Mouse (Mus musculus): ENCODE data around the gene Zfp692. TPM values are rescaled to one million over a fixed set of nuclear protein-coding genes. Genes with fewer than 3 reads are reported as not detected.

The Zfp692 gene
- 45.8 TPM for polyA plus RNA-seq (2017; shearing (Covaris generic))

DNA sequence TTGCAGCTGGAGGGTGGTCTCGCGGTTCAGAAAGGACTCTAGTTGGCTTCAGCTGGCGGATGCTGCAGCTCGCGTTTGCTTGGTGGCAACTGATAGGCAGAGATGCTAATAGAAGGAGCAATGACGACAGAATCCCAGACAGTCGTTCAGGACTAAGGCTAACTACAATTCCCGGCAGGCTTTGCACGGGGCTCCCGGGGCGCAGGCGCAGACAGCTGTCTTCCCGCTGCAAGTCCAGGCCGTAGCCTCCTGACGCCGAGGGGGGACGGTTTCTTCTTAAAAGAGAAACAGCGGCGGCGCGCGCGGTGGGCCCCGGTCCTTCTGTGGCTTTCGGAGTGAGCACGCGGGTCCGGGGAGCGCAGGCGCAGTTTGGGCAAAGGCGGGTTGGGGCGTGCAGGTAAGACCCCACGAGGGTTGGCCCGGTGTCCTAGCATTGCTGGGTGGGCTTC, at the start of gene Zfp692:
Zfp692 (plus strand) TSS at position 210 of the 449 bp plus-strand sequence.

DNA sequence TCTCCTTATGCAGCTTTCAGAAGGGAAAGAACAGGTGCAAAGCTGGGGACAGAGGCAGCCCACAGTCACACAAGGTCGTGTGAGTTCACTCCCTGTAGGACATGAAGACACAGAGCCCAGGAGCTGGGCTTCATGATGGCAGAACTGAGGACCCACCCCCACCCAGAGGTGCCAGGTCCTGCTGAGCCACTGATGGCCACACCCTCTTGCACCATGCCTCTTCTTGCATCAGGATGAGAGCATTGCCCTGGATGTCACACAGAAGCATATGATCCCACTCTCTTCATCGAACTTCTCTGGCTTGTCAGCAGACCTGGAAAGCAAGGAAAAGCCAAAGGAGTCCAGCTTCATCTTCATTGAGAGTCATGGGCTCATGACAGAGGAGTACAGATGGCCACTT, 32.3 kb upstream of the Zfp692 start, which contains the start of gene 4930438A08Rik:
4930438A08Rik (plus strand) TSS at position 228 of the 400 bp plus-strand sequence.

DNA sequence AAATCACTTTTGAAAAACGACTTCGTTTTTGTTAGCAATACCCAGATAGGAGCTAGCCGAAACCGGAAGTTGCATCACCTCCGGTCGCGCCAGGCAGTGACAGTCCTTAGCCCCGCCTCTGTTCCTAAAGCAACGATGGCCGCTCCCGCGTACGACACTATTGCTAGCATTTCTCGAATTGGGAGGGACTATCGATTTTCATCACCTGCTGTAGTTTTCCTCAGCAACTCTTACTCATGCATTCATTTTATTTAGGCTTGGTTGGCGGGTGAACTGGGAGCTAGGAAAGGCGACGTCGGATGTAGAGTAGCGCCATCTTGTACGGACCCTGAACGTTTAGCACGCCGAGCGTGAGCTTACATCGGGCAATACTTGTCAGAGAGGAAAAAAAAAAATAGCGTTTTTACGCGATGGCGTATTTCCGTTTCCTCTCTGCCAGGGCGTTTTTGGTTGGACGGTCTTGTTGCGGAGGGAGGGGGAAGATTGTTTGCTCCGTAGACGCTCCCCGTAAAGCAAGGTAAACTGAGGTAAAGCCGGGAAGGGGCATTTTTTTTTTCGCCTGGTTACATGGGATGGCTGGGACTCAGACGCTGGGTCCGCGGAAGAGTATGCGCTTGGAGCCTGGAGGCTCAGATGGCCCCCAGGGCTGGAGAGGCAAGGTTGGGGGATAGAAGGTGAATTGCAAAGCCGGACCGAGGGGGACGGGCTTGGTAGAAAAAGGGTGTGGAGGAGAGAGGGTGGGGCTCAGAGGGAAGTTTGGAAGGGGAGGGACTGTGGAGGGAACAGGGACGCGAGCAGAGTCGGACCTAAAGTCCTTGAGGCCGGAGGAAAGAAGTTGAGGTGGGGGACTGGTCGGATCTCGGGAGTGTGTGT, 23.6 kb downstream of the Zfp692 start, which contains the start of the genes Zfp672 and Sh3bp5l:
Zfp672 (minus strand) TSS at position 64 of the 873 bp plus-strand sequence.
Sh3bp5l (plus strand) TSS at position 449 of the 873 bp plus-strand sequence.

Other genes with a start within 250 kb of the Zfp692 start
- not detected for gene Gm12248, start 213.9 kb upstream of the Zfp692 start, polyA plus RNA-seq (2017; shearing (Covaris generic))
- gene Cnot8, start 202.9 kb upstream of the Zfp692 start, polyA plus RNA-seq (2017; shearing (Covaris generic)), result 86.2 TPM
- gene Gemin5, start 138.5 kb upstream of the Zfp692 start, polyA plus RNA-seq (2017; shearing (Covaris generic)), result 18.5 TPM
- gene Mrpl22, start 135.4 kb upstream of the Zfp692 start, polyA plus RNA-seq (2017; shearing (Covaris generic)), result 32.3 TPM
- gene Igtp, start 107.5 kb upstream of the Zfp692 start, polyA plus RNA-seq (2017; shearing (Covaris generic)), result 397 TPM
- gene Irgm2, start 107.5 kb upstream of the Zfp692 start, polyA plus RNA-seq (2017; shearing (Covaris generic)), result 103 TPM
- not detected for gene 4930438A08Rik, start 32.3 kb upstream of the Zfp692 start, polyA plus RNA-seq (2017; shearing (Covaris generic))
- 38.4 TPM for gene Zfp672, start 23.3 kb downstream of the Zfp692 start, polyA plus RNA-seq (2017; shearing (Covaris generic))
- 23.2 TPM for gene Sh3bp5l, start 23.7 kb downstream of the Zfp692 start, polyA plus RNA-seq (2017; shearing (Covaris generic))
- gene Lypd8, start 72.0 kb downstream of the Zfp692 start, polyA plus RNA-seq (2017; shearing (Covaris generic)), result not detected
- not detected for gene 1810065E05Rik, start 114.0 kb downstream of the Zfp692 start, polyA plus RNA-seq (2017; shearing (Covaris generic))
- not detected for gene Gm12253, start 125.5 kb downstream of the Zfp692 start, polyA plus RNA-seq (2017; shearing (Covaris generic))
- not detected for gene Lypd9, start 145.9 kb downstream of the Zfp692 start, polyA plus RNA-seq (2017; shearing (Covaris generic))
- not detected for gene Olfr30, start 155.2 kb downstream of the Zfp692 start, polyA plus RNA-seq (2017; shearing (Covaris generic))
- gene Olfr332, start 185.5 kb downstream of the Zfp692 start, polyA plus RNA-seq (2017; shearing (Covaris generic)), result not detected
- not detected for gene Olfr331, start 195.5 kb downstream of the Zfp692 start, polyA plus RNA-seq (2017; shearing (Covaris generic))
- 0.44 TPM for gene Olfr330, start 227.8 kb downstream of the Zfp692 start, polyA plus RNA-seq (2017; shearing (Covaris generic))
- gene Olfr329-ps, start 239.4 kb downstream of the Zfp692 start, polyA plus RNA-seq (2017; shearing (Covaris generic)), result not detected
- gene Olfr328, start 248.6 kb downstream of the Zfp692 start, polyA plus RNA-seq (2017; shearing (Covaris generic)), result not detected